Mouse (Mus musculus) thymus, postnatal 0 days (tissue): Measurements from ENCODE around the gene Diras1. TPM values are rescaled to one million over a fixed set of nuclear protein-coding genes. Genes with fewer than 3 reads are reported as not detected.
A peak's percentile ranks its signal among the peaks of the same experiment; 100 is the strongest.
"Not testable (repeated sequence)": the region's sequence is repeated elsewhere in the genome, so short reads cannot be mapped to it uniquely, and the experiment has no call there.

Experiments used
- DNase-seq: peaks from one replicate; pipeline ENCODE4 v3.0.0-alpha.2; 2015; ENCODE audit warnings: low spot score
- polyA plus RNA-seq: library from polyadenylated mRNA; unstranded; fragments of >200 nt; fragmentation: Nextera tagmentation; extraction: Ambion mirVana; gene quantifications from 2 replicates; pipeline ENCODE4 v1.2.1, GENCODE M21; 2015

Diras1 gene
- 0.04 TPM in 1 of 2 replicates, not detected in the other for polyA plus RNA-seq

- DNase-seq = no peak
These were observed at the start of gene Diras1 for GRCm38 (mm10) chr10:81025639-81026275. Gene Diras1, minus strand, starts transcription at chr10:81025662.

DNA sequence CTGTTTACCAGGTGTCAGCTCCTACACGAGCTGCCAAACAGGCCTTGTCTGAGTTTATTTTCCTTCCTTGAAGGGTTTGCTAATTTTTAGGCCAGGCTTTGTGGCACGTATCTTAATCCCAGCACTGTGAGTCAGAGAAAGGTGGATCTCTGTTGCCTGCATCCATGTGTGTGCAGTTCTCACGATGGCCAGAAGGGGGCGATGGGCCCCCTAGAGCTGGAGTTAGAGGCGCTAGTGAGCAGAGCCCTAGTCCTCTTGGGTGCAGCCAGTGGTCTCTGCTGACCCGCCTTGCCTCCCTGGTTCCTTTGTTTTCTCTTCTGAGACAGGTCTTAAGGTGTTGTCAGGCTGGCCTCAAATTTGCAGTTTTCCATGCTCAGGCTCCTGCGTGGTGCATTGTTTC, 48.0 kb upstream of the Diras1 start:
- DNase-seq = peak; percentile 30

DNA sequence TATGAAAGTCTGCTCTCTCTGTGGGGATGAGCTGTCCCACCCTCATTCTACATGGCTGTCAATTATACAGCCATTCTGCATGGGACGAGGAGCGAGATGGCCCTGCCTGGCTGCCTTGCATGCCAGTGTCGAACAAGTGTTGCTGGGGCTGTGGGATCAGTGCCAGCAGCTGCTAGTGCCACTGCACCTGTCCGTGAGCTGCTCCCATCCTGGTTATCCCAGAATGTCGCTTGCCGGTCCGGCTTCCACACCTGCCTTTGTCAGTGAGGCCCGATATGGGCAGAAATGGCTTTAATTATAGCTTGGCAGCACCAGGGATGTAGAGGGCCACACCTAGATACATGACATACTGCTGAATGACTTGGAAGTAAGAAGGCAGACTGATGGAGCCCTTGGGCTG, 46.8 kb upstream of the Diras1 start:
- DNase-seq = no peak

GRCm38 (mm10) chr10:81069836-81070235, 44.4 kb upstream of the Diras1 start, which contains the start of gene Thop1:
Gene Thop1, plus strand, starts transcription at chr10:81070035.
- DNase-seq = peak; percentile 100

DNA sequence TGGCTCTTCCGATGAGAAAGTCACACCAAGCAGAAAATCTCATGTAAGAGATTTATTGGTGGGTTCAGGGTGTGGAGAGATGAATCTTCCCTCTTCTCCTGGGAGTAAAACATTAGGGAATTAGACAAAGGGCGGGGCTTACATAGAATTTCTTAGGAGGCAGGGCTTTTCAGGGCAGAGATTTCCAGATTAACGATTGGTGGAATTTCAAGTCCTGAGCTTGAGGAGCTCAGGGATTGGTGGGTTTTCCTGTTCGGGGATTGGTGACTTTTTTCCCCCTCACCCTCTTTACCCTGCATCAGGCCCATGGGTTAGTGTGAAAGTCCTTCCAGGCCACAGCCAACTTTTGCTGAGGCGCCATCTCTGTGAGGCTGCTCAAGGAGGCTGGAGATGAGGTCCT, 43.2 kb upstream of the Diras1 start:
- DNase-seq = no peak

- DNase-seq = not testable (repeated sequence)
These were observed 39.1 kb upstream of the Diras1 start for GRCm38 (mm10) chr10:81064519-81064918.

DNA sequence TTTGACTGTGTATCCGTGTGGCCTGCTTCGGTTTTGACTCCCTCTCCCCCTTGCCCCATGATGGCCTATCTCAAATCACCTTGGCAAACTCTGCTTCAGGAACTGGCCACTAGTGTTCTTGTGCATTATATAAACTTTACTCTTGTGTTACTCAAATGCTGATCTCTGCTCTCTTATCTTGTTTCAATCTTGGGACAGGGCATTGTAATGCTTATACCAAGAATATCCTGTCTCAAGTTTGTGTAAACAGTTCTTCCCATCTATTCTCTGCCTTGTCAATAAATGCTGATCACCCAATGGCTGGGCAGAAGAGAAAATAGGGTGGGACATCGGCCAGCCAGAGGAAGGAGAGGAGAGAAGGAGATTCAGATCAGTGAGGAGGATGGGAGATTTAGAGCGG, 37.2 kb upstream of the Diras1 start:
- no peak for DNase-seq

DNA sequence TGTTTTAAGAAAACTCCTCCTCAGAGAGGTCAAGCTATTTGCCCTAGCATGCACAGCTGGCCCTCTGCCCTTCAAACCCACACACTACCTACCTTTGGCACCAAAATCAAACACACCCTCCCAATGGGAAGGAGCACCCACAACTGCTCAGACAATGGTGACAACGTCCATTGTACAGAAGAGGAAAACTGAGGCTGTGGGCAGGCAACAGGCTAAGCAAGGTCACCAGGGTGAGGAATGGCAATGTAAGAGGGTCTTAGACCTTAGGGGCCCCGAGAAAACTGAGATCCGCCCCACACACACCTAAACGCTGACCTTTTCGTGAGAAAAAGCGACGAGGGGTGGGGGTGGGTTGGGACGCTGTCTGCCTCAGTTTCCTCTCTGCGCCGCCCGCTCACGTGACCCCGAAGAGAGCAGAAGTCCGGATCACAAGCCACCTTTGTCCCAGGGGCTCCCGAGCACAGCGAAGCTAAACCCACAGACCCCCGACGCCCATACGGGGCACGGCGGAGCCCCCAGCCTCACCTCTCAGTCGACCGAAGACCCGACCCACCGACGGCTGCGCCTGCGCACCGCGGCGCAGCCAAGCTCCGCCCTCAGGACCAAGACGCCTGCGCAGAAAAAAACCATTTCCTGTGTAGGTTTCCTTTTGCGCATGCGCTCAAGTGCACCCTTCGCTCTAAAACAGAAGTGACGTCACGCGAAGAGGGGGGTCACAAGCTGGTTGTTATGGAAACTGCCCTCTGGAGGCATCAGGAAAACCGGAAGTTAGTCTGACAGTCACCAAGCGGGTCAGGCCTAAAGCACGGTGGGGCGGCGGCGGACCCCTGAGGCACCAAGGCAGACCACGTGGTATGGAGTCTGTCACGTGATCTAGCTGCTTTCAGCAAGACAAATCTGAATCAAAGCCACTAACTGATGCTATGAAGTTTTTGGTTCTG, 34.4 kb upstream of the Diras1 start, which contains the start of gene Sgta:
Sgta (minus strand) TSS at position 579 of the 941 bp plus-strand sequence.
- DNase-seq = peak; percentile 99

DNA sequence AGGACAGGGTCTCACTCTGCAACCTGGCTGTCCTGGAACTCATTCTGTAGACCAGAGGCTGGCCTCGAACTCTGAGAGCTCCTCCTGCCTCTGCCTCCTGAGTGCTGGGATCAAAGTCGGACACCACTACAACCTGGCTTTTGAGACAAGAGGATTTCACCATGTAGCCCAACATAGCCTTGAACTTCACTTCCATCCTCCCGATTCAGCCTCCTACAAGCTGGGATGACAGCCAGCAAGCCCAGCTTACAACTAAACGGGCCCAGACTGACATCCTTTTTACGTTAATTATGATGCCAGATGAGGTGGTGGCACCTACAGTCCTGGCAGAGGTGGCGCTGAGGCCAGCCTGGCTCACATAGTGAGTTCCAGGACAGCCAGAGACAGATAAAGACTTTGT, 33.4 kb upstream of the Diras1 start:
- DNase-seq = no peak

- DNase-seq = no peak
These were observed 32.1 kb upstream of the Diras1 start for GRCm38 (mm10) chr10:81057406-81058130.

DNA sequence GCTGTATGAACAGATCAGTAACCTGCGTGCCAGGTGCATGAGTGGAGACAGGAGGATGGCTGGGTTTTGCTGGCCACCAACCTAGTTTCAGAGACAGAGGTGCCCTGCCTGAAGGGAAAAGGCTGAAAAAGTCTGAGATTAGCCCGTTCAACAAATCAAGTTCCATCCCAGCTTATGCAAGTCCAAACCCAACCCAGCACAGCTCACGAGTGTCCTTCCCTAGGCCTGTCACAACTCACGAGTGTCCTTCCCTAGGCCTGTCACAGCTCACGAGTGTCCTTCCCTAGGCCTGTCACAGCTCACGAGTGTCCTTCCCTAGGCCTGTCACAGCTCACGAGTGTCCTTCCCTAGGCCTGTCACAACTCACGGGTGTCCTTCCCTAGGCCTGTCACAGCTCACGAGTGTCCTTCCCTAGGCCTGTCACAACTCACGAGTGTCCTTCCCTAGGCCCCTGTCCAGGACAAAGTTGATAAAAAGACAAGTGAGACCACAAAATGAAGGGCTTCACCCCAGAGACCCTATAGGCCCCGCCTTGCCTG, 30.4 kb upstream of the Diras1 start:
- not testable (repeated sequence) for DNase-seq

GRCm38 (mm10) chr10:81055169-81055568, 29.7 kb upstream of the Diras1 start:
- no peak for DNase-seq

- DNase-seq = no peak
These were observed 27.1 kb upstream of the Diras1 start for GRCm38 (mm10) chr10:81052577-81052976.

DNA sequence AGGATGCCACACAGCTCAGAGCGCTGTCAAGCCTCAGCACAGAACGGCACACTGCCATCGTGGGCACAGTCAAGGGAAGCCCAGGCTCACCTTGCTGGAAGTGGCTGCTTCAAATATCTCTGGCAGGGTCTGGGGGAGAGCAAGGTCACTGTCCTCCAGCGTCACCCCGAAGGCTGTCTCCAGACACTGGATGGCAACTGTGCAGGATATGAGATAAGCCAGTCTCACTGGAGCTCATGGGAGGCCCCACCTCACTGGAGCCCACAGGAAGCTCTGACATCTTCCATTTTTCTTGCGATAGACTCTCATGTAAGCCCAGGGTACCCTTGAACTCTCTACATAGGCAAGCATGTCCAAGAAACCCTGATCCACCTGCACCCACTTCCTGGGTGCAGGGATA, 25.7 kb upstream of the Diras1 start:
- no peak for DNase-seq

DNA sequence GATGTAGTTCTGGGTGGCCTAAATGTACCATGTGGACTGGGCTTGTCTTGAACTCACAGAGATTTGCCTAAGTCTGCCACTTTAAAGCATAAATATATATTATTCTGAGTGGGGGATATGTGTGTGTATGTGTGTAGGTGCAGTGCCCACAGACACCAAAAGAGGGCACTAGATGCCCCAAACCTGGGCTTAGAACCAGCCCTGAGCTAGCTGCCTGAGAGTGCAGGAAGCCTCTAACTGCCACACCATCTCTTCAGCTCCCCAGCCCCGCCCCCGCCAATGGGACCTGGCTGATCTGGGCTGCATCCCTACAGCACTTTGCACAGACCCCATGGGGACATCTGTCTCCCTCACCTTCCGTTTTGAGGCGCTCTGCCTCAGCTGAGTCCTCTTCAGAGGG, 25.2 kb upstream of the Diras1 start:
- peak; percentile 50 for DNase-seq

DNA sequence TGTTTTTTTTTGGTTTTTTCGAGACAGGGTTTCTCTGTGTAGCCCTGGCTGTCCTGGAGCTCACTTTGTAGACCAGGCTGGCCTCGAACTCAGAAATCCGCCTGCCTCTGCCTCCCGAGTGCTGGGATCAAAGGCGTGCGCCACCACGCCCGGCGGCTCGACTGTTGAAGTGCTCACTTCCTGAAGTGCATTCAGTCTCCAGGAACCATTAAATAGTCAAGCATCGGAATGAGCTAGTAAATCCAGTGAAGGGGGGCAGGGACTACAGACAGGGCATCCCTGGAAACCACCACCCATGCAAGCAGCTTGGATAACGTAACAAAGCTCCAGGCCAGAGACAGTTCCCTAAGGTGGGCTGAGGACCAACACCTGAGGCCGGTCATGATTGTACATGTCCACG, 19.8 kb upstream of the Diras1 start:
- not testable (repeated sequence) for DNase-seq

- DNase-seq = peak; percentile 77
These were observed 16.2 kb upstream of the Diras1 start for GRCm38 (mm10) chr10:81041458-81042175.

DNA sequence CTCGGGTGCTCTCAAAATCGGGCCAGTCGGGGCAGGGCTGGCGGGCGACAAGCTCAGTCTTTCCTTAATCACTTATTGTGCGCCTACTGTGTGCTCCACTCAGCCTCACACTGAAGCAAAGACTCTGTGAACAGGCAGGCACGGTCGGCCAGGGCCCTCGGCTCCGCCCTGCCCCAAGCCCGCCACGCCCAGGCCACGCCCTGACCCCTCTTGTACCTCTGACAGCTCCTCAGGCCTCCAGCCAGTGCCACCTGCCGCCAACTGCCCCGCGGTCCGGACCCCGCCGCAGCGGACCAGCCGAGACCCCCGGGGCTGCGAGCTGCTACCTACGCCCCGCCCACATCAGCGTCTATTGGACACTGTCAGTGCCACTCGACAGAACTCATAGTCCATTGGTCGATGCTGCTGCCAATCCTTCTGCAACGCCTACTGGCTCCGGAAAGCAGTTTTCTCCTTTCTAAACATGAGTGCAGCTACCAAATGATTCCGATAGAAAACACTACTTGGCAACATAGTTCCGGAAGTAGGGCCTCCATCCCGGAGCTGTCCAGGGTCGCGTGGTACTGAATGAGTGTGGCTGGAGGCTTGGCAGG, 11.6 kb upstream of the Diras1 start, which contains the start of gene Slc39a3:
Slc39a3 (minus strand) TSS at position 439 of the 593 bp plus-strand sequence.
- peak; percentile 98 for DNase-seq

DNA sequence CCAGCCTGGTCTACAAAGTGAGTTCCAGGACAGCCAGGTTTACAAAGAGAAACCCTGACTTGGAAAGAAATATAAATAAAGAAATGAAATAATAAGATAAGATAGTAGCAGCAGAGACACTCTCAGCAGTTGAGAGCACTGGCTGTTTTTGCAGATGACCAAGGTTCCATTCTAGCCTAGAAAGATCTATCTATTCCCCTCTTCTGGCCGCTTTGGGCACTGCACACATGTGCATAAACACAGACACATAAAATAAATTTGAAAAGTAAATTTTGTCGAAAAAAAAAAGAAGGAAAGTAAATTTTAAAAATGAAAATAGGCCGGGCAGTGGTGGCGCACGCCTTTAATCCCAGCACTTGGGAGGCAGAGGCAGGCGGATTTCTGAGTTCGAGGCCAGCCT, 10.8 kb upstream of the Diras1 start:
- no peak for DNase-seq

GRCm38 (mm10) chr10:81033586-81033985, 8.1 kb upstream of the Diras1 start:
- no peak for DNase-seq
